Mouse (Mus musculus) kidney, postnatal 0 days (tissue): ENCODE results near the gene Mast4. TPM values are rescaled to one million over a fixed set of nuclear protein-coding genes. Genes with fewer than 3 reads are reported as not detected.

Experiments used
- ATAC-seq: fragments of 200-750 bp; cut with Nextera tagmentation; replicated peaks from 2 replicates; pipeline ENCODE4 v1.8.0; 2017; ENCODE audit warnings: low read depth, moderate number of reproducible peaks, moderate TSS enrichment, moderate library complexity; ENCODE audit not compliant: low FRiP score
- DNase-seq: peaks from one replicate; pipeline ENCODE4 v3.0.0-alpha.2; 2016; ENCODE audit warnings: low spot score
- H3K27ac ChIP-seq: fragments of 300-500 bp; sonication (generic); 2 replicates; pipeline ENCODE4 v1.5.1; 2014; ENCODE audit warnings: mild to moderate bottlenecking
- H3K27me3 ChIP-seq: fragments of 300-500 bp; sonication (generic); 2 replicates; pipeline ENCODE4 v1.6.1; 2014; ENCODE audit warnings: low read length, mixed read lengths; ENCODE audit not compliant: insufficient read depth
- H3K36me3 ChIP-seq: fragments of 300-500 bp; sonication (generic); 2 replicates; pipeline ENCODE4 v1.6.1; 2014; ENCODE audit warnings: low read length, mixed read lengths; ENCODE audit not compliant: insufficient read depth
- H3K4me1 ChIP-seq: fragments of 300-500 bp; sonication (generic); replicated peaks from 2 replicates; pipeline ENCODE4 v1.6.1; 2014; ENCODE audit warnings: antibody characterized with exemption, low read length, mixed read lengths; ENCODE audit not compliant: insufficient read depth
- H3K4me2 ChIP-seq: fragments of 300-500 bp; sonication (generic); 2 replicates; pipeline ENCODE4 v1.6.1; 2014; ENCODE audit warnings: mild to moderate bottlenecking, low read length, moderate library complexity, mixed read lengths
- H3K4me3 ChIP-seq: fragments of 300-500 bp; sonication (generic); replicated peaks from 2 replicates; pipeline ENCODE4 v1.5.1; 2014; ENCODE audit warnings: low read depth, low read length
- H3K9ac ChIP-seq: fragments of 300-500 bp; sonication (generic); 2 replicates; pipeline ENCODE4 v1.6.1; 2014; ENCODE audit warnings: low read depth, low read length
- H3K9me3 ChIP-seq: fragments of 300-500 bp; sonication (generic); replicated peaks from 2 replicates; pipeline ENCODE4 v1.6.1; 2016; ENCODE audit warnings: low read length, inconsistent platforms, mixed read lengths
- CTCF ChIP-seq: IDR thresholded peaks from 2 replicates; pipeline ENCODE4 v1.5.1; 2016; ENCODE audit warnings: antibody characterized with exemption, low read depth, mild to moderate bottlenecking, moderate library complexity
- WGBS: fragments of 180-500 bp; shearing (Covaris S2); extraction: QIAGEN DNeasy Blood & Tissue Kit; methylation state at CpG from one replicate; pipeline ENCODE4 v1.1.7; 2014; 5-methylcytosine and 5-hydroxymethylcytosine counted together
- polyA plus RNA-seq: library from polyadenylated mRNA; unstranded; fragments of >200 nt; fragmentation: Nextera tagmentation; extraction: Ambion mirVana; gene quantifications from 2 replicates; pipeline ENCODE4 v1.2.1, GENCODE M21; 2015

Mast4 gene
- polyA plus RNA-seq, 1 experiment from 2014 or later, result 10.6 TPM

DNA sequence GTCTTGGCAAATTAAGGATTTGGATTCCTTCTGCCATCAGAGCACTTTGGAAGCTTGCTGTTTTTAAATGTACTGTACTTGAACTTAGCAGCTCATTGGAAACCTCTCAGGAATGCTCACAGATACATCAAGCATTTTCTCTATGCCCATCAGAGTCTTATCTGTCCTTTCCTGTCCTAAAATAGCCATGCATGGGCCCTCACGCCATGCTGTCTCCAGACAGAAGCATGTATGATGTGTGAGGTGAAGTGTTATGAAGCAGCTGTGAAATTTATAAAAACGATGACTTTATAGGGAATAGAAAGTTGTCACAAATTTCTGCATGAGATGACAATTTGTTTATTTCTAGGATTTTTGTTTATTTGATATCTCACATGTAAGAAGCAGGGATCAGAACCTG lies 378.8 kb downstream of the Mast4 start:
- ATAC-seq, result no peak
- Histone ChIP-seq H3K27ac (no peak overlapping the region), H3K36me3 (no peaks in the 10 kb centered on the region), H3K4me3 (no peak overlapping the region), H3K4me2 (no peak overlapping the region), H3K27me3 (no peaks in the 10 kb centered on the region), H3K9me3 (no peaks in the 10 kb centered on the region), H3K9ac (no peak overlapping the region), H3K4me1 (0 out of 2 replicates have a peak, but pooled peaks cover 3% of the 10 kb centered on the region)
- DNase-seq, result no peak
- 87% methylated on average over 2 of the region's 2 CpGs for WGBS
- TF ChIP-seq CTCF, result no peak

DNA sequence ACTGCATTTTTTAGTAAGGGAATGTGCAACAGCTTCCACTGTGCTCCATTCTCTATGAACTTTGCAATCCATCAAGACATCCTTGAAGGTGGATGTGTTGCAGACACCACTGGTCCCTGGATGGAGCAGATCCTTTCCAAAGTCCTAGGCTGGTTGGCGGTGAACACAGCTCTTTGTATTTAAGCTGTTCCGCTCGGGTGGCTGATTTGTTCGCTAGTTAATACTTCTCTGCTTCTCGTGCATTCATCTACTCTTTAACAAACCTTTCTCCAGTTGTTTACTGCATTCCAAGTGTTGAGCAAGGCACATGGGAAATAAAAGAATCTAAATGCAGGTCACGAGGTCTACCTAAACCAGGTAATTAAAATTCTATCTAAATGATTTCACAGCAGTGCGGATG lies 384.5 kb downstream of the Mast4 start:
- Histone ChIP-seq H3K27ac (no peak overlapping the region), H3K4me2 (no peak overlapping the region), H3K4me1 (no peaks in the 10 kb centered on the region), H3K4me3 (no peak overlapping the region), H3K9me3 (no peaks in the 10 kb centered on the region), H3K9ac (no peak overlapping the region), H3K36me3 (no peaks in the 10 kb centered on the region), H3K27me3 (no peaks in the 10 kb centered on the region)
- 50% methylated on average over 7 of the region's 7 CpGs for WGBS
- TF ChIP-seq CTCF, result no peak
- DNase-seq (no peak), ATAC-seq (no peak)

DNA sequence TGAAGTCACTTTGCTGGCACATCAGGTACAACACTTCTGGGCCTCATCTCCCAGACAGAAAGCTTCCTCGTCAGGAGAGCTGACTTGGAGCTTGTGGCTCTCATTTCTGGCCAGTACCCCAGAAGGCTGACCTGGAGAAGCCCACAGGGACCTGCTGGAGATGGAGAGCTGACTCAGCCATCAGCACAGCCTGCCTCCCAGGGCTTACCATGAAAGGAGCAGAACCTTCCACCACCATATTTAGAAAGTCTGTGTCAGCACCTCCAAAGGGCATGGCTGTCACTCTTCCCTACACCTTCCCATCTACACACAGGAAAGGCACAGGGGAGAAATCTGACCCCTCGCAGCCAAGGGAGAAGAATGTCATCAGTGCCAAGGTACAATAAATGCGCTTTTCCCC lies 385.3 kb downstream of the Mast4 start:
- H3K36me3 ChIP-seq, result no peaks in the 10 kb centered on the region
- no peaks in the 10 kb centered on the region for H3K9me3 ChIP-seq
- no peak for TF ChIP-seq CTCF
- H3K27me3 ChIP-seq, result no peaks in the 10 kb centered on the region
- H3K4me3 ChIP-seq, result no peak overlapping the region
- WGBS, result 72% methylated on average over 3 of the region's 3 CpGs
- H3K4me1 ChIP-seq, result no peaks in the 10 kb centered on the region
- DNase-seq (no peak), ATAC-seq (no peak)
- no peak overlapping the region for H3K9ac ChIP-seq
- no peak overlapping the region for H3K27ac ChIP-seq
- H3K4me2 ChIP-seq, result no peak overlapping the region

GRCm38 (mm10) chr13:102947546-102947945 lies 386.8 kb downstream of the Mast4 start:
- DNase-seq, result no peak
- no peak for ATAC-seq

DNA sequence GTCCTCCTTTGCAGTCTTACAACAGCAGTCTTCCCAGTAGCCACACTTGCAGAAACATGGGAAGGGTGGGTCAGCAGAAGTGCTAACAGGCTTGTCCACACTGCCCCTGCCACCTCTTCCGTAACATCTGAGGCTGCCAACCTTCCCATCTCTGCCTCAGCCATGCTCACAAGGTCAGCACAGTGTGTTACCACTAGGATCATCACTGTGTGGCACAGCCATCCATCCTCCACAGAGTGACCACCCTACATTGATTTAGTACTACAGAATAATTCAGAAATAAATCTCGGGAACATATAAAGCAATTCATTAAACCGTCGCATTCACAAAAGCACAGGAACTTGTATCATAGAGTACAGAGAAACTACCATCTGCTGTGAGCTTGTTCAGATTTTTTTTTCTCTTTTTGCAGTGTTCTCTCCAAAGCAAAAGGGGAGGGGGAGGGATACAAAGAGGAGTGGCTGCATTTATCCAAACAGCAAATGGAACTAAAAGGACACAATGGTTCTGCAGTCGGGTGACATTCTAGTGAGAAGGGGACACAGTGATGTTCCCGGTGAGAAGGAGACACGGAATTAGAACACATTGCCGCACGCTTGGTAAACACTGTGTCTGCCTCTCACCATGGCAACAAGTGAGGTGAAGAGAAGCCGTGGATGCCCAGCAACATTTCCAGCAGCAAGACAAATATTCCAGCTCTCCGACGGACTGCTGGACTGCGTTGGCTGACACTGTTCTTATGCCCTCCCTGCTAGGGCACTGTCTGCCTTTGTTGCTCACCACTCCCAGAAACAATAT lies 388.1 kb downstream of the Mast4 start:
- no peak for DNase-seq
- Histone ChIP-seq H3K4me1 (no peaks in the 10 kb centered on the region), H3K4me3 (no peak overlapping the region), H3K36me3 (no peaks in the 10 kb centered on the region), H3K9ac (no peak overlapping the region), H3K9me3 (no peaks in the 10 kb centered on the region), H3K27me3 (no peaks in the 10 kb centered on the region), H3K4me2 (no peak overlapping the region), H3K27ac (no peak overlapping the region)
- no peak for ATAC-seq
- no peak for TF ChIP-seq CTCF
- 78% methylated on average over 13 of the region's 13 CpGs for WGBS

More at GRCm38 (mm10) chr13:102947546-102947945, 386.8 kb downstream of the Mast4 start:
- 60% methylated on average over 2 of the region's 2 CpGs for WGBS
- no peaks in the 10 kb centered on the region for H3K9me3 ChIP-seq
- H3K27ac ChIP-seq, result no peak overlapping the region
- no peaks in the 10 kb centered on the region for H3K4me1 ChIP-seq
- H3K9ac ChIP-seq, result no peak overlapping the region
- no peak overlapping the region for H3K4me3 ChIP-seq
- TF ChIP-seq CTCF, result no peak
- no peaks in the 10 kb centered on the region for H3K36me3 ChIP-seq
- H3K4me2 ChIP-seq, result no peak overlapping the region
- no peaks in the 10 kb centered on the region for H3K27me3 ChIP-seq

- H3K4me1 ChIP-seq, result no peaks in the 10 kb centered on the region
- no peaks in the 10 kb centered on the region for H3K27me3 ChIP-seq
- no peak overlapping the region for H3K9ac ChIP-seq
- no peak for TF ChIP-seq CTCF
- no peak overlapping the region for H3K4me3 ChIP-seq
- no peaks in the 10 kb centered on the region for H3K9me3 ChIP-seq
- WGBS, result 89% methylated on average over 7 of the region's 7 CpGs
- no peak overlapping the region for H3K4me2 ChIP-seq
- no peak for ATAC-seq
- no peaks in the 10 kb centered on the region for H3K36me3 ChIP-seq
- no peak for DNase-seq
- no peak overlapping the region for H3K27ac ChIP-seq
Measured at GRCm38 (mm10) chr13:102945450-102945849, 388.8 kb downstream of the Mast4 start.
